Mouse (Mus musculus) bone marrow macrophage, adult 2 months (primary cell): Measurements from ENCODE around the gene Alpl.

Experiments
- CTCF ChIP-seq: IDR thresholded peaks from 2 replicates; pipeline ENCODE4 v1.5.1; 2012; ENCODE audit warnings: low read depth, mild to moderate bottlenecking, low read length, moderate library complexity
- POLR2A ChIP-seq: IDR thresholded peaks from 2 replicates; pipeline ENCODE4 v1.6.1; 2012; ENCODE audit warnings: mild to moderate bottlenecking, low read depth, low read length, borderline replicate concordance

DNA sequence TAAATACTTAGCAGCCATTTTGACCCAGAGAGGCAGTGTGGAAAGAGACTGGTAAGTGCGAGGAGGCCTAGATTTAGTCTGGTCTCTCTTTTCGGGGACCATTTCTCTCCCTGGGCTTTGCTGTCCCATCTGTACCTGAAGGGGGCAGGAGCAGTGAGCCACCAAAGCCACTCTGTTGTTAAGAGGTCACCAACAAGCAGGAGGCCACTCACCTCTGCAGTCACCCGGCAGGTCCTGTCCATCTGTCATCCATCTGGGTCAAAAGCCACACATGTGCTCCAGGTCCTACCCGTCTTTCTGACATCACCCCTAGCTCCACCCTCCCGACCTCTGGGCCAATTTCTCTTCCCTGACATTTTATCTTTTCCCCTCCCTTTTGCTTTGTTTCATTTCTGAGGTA is 14.2 kb downstream of the Alpl start:
- no peak for TF ChIP-seq POLR2A
- TF ChIP-seq CTCF = no peak
